Mouse (Mus musculus): ENCODE data around the gene Dnase2a.

- TF ChIP-seq POLR2A (IDR thresholded peaks at IDR 0.05; ENCODE audit: low read depth, low read length): no peak
- TF ChIP-seq CTCF (conservative IDR thresholded peaks at IDR 0.05; ENCODE audit: insufficient read depth, insufficient read length, low read depth, low read length): no peak
Measured at GRCm38 (mm10) chr8:84934860-84935259, 26.5 kb downstream of the Dnase2a start.
